Mouse (Mus musculus): Measurements from ENCODE around the gene Egln1.

GRCm38 (mm10) chr8:124935116-124935515 is 14.0 kb downstream of the Egln1 start:
- TF ChIP-seq POLR2A (IDR thresholded peaks at IDR 0.05; ENCODE audit: insufficient read depth, low read depth, low read length): no peak
- TF ChIP-seq CTCF (IDR thresholded peaks at IDR 0.05): no peak
- no peak for TF ChIP-seq EP300 (IDR thresholded peaks at IDR 0.05; ENCODE audit: insufficient read depth, low read depth, low read length)
